Mouse (Mus musculus) C2C12 (cell line): ENCODE data around the gene Tent5c.

Source experiments
- CTCF ChIP-seq: IDR thresholded peaks from one replicate; pipeline ENCODE4 v1.5.1; 2011; ENCODE audit not compliant: control insufficient read depth, insufficient read depth, insufficient read length
- USF1 ChIP-seq: IDR thresholded peaks from one replicate; pipeline ENCODE4 v1.6.1; 2011; ENCODE audit warnings: low read depth, mild to moderate bottlenecking, control low read depth, moderate library complexity

DNA sequence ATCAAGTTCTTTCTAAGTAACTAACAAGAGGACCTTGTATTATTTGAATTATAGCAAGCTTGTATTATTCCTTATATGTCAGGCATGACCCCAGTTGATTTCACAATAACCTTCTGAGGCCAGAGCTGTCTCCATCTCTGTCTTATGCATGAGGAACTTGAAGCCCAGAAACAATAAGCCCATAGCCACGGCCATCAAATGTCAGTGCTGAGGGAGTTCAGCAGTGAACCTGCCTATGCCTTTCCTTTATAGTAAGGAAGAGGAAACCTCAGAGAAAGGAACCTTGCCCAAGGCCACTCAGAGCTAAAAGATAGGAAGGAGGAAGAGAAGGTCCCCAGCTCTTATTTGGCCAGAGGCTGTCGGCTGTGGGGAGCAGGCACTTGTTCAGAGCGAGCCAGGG, 45.3 kb upstream of the Tent5c start:
- TF ChIP-seq CTCF (no peak), USF1 (no peak)
